Mouse (Mus musculus) G1E (cell line): ENCODE data around the gene Slc25a22. TPM values are rescaled to one million over a fixed set of nuclear protein-coding genes. Genes with fewer than 3 reads are reported as not detected.
A peak's percentile ranks its signal among the peaks of the same experiment; 100 is the strongest.

Source experiments
- ATAC-seq: 2 replicates; pipeline ENCODE4 v1.8.0; 2016; ENCODE audit warnings: mild to moderate bottlenecking; ENCODE audit not compliant: insufficient number of reproducible peaks, poor library complexity, low FRiP score, severe bottlenecking; ENCODE audit errors: extremely low read depth
- DNase-seq: peaks from one replicate; pipeline ENCODE4 v3.0.0; 2012; ENCODE audit warnings: low spot score
- H3K27me3 ChIP-seq: 2 replicates; pipeline ENCODE4 v1.6.1; 2012; ENCODE audit warnings: mild to moderate bottlenecking, low read length, inconsistent platforms; ENCODE audit not compliant: insufficient read depth
- H3K36me3 ChIP-seq: replicated peaks from 2 replicates; pipeline ENCODE3; 2012; ENCODE audit warnings: mild to moderate bottlenecking, inconsistent platforms
- H3K4me1 ChIP-seq: 2 replicates; pipeline ENCODE4 v1.6.1; 2012; ENCODE audit warnings: low read depth, low read length, inconsistent platforms, mixed read lengths; ENCODE audit not compliant: insufficient read depth
- H3K4me3 ChIP-seq: 2 replicates; pipeline ENCODE4 v1.5.1; 2012; ENCODE audit warnings: low read depth, mild to moderate bottlenecking, inconsistent platforms, low read length, moderate library complexity, mixed read lengths
- H3K9me3 ChIP-seq: replicated peaks from 2 replicates; pipeline ENCODE4 v1.6.1; 2012; ENCODE audit warnings: inconsistent platforms
- CTCF ChIP-seq: IDR thresholded peaks from 2 replicates; pipeline ENCODE4 v1.5.1; 2012; ENCODE audit warnings: low read depth, low read length, inconsistent platforms, mixed read lengths
- GATA1 ChIP-seq: IDR thresholded peaks from 2 replicates; pipeline ENCODE4 v1.6.1; 2012; ENCODE audit warnings: borderline replicate concordance, low read length, inconsistent platforms, mixed read lengths
- GATA2 ChIP-seq: IDR thresholded peaks from 2 replicates; pipeline ENCODE4 v1.6.1; 2012; ENCODE audit warnings: low read depth, low read length, inconsistent platforms, borderline replicate concordance
- POLR2AphosphoS5 ChIP-seq: IDR thresholded peaks from 2 replicates; pipeline ENCODE4 v1.6.1; 2012; ENCODE audit warnings: low read depth, low read length, inconsistent platforms; ENCODE audit not compliant: insufficient replicate concordance
- TAL1 ChIP-seq: conservative IDR thresholded peaks from 2 replicates; pipeline ENCODE4 v1.6.1; 2012; ENCODE audit warnings: low read depth, low read length, inconsistent platforms, mixed read lengths
- polyA plus RNA-seq: library from polyadenylated mRNA; stranded (reverse); fragments of >175 nt; gene quantifications from 2 replicates; pipeline ENCODE4 v1.2.3, GENCODE M21; 2012
- total RNA-seq, 2 experiments: library from RNA; stranded (forward) in 1 of 2; stranded (reverse) in 1 of 2; fragments of 200-1000 nt in 1 of 2; fragments of >200 nt in 1 of 2; fragmentation: Nextera tagmentation in 1 of 2; gene quantifications; 2 replicates each; pipeline ENCODE4 v1.2.3; 2014 to 2017

Gene Slc25a22
- total and polyA plus RNA-seq, 3 experiments = 3.7 to 51.8 (median 16.3) TPM

DNA sequence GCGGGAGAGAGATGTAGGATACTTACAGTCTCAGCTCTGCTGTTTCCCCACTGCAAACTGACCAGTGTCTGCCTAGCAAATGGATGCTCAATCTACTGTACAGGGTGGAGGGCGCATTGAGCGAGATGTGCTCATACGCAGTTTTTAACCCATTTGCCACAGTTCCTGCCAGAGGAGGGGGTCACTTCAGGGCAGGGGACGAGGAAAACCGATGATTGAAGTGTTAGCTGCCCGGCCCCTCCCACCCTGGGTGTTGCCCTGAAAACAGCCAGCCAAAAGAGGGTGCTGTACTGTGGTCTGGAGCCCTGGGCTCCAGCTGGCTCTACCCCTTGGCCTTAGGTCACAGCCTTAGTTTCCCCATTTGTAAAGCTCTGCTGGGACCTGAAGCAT is 39.3 kb upstream of the Slc25a22 start:
- Histone ChIP-seq H3K9me3 (0 out of 2 replicates have a peak, but pooled peaks cover under 1% of the 10 kb centered on the region), H3K36me3 (peaks cover 55% of the 10 kb centered on the region), H3K4me1 (peaks cover 67% of the 10 kb centered on the region), H3K27me3 (peaks cover 2% of the 10 kb centered on the region; the same call in 1 of the 2 replicates), H3K4me3 (peak overlapping the region; percentile 84)
- ATAC-seq (no peak), DNase-seq (no peak)
- TF ChIP-seq POLR2AphosphoS5 (no peak), TAL1 (no peak), GATA1 (no peak), GATA2 (no peak), CTCF (no peak)

DNA sequence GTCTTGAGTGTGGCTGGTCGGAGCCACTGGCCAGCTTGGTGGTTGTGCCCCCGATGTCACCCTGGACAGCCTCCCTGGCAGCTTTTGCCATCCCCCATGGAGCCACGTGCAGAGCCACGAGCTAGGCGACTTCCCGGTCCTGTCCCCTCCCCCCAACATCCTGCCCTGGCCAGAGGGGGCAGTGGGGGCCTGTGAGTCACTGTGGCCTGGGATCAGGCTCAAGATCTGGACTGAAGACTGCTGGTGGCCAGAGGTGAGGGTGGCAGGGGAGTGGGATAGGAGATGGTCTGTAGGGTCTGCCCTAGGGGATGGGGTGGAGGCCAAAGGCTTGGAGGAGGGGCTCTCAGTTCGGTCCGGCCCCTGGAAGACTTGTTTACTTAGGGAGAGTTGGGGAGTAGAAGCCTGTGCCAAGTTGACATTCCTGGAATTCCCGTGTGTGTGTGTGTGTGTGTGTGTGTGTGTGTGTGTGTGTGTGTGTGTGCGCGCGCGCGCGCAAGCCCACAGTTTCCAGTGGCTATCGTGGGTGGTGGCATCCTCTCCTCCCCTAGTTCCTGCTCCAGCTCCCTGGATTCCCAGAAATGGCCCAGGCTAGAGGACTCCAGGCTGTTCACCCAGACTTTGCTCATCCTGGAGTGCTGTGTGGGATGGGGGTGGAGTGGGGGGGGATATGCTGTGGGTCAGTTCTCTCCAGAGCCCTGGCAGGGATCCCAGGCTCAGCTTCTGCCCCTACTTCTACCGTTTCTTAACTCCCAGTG is 38.7 kb upstream of the Slc25a22 start:
- H3K9me3 ChIP-seq = no peaks in the 10 kb centered on the region
- no peaks in the 10 kb centered on the region for H3K27me3 ChIP-seq
- H3K36me3 ChIP-seq = peaks cover 54% of the 10 kb centered on the region
- no peak for TF ChIP-seq CTCF
- TF ChIP-seq GATA1 = no peak
- no peak for TF ChIP-seq GATA2
- no peak for TF ChIP-seq POLR2AphosphoS5
- TF ChIP-seq TAL1 = no peak
- peaks cover 69% of the 10 kb centered on the region for H3K4me1 ChIP-seq
- H3K4me3 ChIP-seq = peak overlapping the region; percentile 84
- DNase-seq (peak; percentile 66), ATAC-seq (peak; percentile 66)

DNA sequence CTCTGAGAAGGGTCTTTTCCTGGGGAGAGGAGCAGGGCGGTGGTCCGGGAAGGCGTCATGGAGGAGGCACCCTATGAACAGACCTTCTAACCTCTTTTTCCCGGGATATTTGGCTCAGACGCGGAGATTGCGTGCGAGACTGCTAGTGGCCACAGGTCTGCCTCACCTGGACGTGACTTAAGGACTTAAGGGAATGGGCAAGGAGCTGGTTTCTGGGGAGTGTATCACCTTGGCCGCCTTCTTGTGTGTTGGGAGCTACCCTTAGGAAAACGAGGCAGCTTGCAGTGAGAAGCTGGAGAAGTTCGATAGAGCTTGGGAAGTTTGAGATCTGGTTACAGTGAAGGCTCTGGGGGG is 38.1 kb upstream of the Slc25a22 start:
- DNase-seq = no peak
- no peak for ATAC-seq

DNA sequence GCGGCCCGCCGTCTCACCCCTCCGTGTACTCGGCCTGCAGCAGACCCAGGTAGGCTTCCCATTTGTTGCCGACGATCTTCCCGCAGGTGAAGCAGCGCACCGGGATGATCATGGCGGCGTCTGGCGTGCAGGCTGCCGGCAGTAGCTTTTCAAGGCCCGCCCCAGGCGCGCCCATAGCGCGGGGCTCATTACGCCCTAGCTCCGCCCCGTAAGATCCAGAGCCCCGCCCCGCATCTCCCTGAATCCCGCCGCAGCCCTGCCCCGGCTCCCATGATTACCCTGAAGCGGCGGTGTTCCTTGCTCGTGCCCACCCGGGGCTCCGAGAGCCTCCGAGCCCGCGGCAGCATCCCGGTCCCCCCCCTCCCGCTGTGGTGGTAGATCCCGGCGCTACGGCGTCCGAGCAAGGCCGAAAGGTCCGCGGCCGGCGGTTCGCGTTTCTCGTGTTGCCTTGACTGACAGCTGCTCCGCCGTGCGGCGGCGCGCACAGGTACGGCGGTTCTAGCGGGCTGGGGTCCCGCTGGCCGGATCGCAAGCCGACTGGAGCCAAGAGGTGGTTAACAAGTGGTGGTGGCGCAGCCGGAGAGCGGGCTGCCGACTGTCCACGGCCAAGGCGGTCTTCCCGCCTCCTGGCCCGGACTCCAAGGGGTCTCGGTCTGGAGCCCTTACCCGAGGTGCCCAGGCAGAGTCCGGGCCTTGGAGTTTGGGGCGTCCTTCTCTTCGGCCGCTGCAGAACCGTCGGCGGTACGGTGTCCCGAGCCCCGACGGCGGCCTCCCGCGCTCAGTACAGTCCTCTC is 37.5 kb upstream of the Slc25a22 start, which contains the start of the genes Polr2l and Tspan4:
TSS of gene Polr2l (minus strand) at position 122 of the 794 bp plus-strand sequence.
TSS of gene Tspan4 (plus strand) at position 230 of the 794 bp plus-strand sequence.
- DNase-seq (peak; percentile 73), ATAC-seq (peak; percentile 48)
- no peaks in the 10 kb centered on the region for H3K27me3 ChIP-seq
- peaks cover 68% of the 10 kb centered on the region for H3K4me1 ChIP-seq
- H3K36me3 ChIP-seq = peaks cover 54% of the 10 kb centered on the region
- no peaks in the 10 kb centered on the region for H3K9me3 ChIP-seq
- peak within 1 kb of the TSS; percentile 84 for H3K4me3 ChIP-seq
- no peak for TF ChIP-seq GATA2
- no peak for TF ChIP-seq POLR2AphosphoS5

More for the DNA sequence above, 38.1 kb upstream of the Slc25a22 start:
- TF ChIP-seq GATA2 (no peak), CTCF (no peak), TAL1 (no peak), GATA1 (no peak), POLR2AphosphoS5 (no peak)
- Histone ChIP-seq H3K4me3 (peak overlapping the region; percentile 84), H3K27me3 (no peaks in the 10 kb centered on the region), H3K4me1 (peaks cover 68% of the 10 kb centered on the region), H3K9me3 (no peaks in the 10 kb centered on the region), H3K36me3 (peaks cover 54% of the 10 kb centered on the region)

DNA sequence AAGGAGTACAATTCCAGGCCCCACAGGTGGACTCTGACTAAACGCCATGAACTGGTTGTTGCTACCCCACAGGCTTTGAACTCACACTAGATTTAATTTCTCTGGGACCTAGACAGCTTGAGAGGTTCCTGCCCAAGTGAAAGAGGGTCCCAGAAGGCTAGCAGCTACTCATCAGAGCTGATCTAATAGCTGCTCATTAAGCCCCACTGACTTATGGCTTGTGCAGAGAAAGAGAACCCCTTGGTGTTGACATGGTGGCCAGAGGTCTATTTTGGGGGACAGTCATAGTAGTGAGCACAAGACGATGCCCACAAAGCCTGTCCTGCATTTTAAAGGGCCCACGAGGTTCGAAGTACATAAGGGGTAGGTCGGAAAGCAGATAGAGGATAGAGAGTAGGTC is 36.5 kb upstream of the Slc25a22 start:
- ATAC-seq (no peak), DNase-seq (no peak)
- TF ChIP-seq GATA2 = no peak
- no peak for TF ChIP-seq GATA1
- no peak for TF ChIP-seq CTCF
- no peak for TF ChIP-seq POLR2AphosphoS5
- TF ChIP-seq TAL1 = no peak
- peak overlapping the region; percentile 84 for H3K4me3 ChIP-seq
- H3K27me3 ChIP-seq = no peaks in the 10 kb centered on the region
- peaks cover 58% of the 10 kb centered on the region for H3K36me3 ChIP-seq
- no peaks in the 10 kb centered on the region for H3K9me3 ChIP-seq
- peaks cover 78% of the 10 kb centered on the region for H3K4me1 ChIP-seq

DNA sequence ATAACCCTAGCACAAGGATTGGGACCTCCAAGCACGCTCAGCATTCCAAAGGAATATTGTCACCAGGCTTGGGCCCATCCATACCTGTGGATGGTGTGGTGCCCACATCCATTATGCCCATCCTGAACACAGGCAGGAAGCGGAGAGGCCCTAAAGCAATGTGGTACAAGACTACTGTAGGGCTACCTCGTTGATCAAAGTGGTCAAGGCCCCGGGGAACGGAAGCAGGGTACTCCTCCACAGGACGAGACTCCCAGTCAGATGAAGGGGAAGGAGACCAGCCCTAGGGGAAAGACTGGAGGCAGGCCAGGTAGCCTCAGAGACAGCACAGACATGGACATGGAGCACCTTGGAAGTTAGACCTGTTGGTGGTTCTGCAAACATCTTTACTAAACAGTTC is 35.1 kb upstream of the Slc25a22 start:
- Histone ChIP-seq H3K36me3 (peaks cover 55% of the 10 kb centered on the region), H3K4me1 (peaks cover 84% of the 10 kb centered on the region), H3K27me3 (no peaks in the 10 kb centered on the region), H3K9me3 (no peaks in the 10 kb centered on the region), H3K4me3 (no peak overlapping the region)
- TF ChIP-seq GATA2 (no peak), TAL1 (no peak), CTCF (no peak), GATA1 (no peak), POLR2AphosphoS5 (no peak)
- ATAC-seq = no peak
- DNase-seq = no peak
